Mouse (Mus musculus) lung, embryonic 15.5 days (tissue): ENCODE measurements around the gene Ckb. TPM values are rescaled to one million over a fixed set of nuclear protein-coding genes. Genes with fewer than 3 reads are reported as not detected.

Experiments used
- ATAC-seq: fragments of 200-750 bp; cut with Nextera tagmentation; 2 replicates; pipeline ENCODE4 v1.8.0; 2017; ENCODE audit warnings: moderate number of reproducible peaks, borderline replicate concordance; ENCODE audit not compliant: low FRiP score, low TSS enrichment; ENCODE audit errors: extremely low read depth
- H3K27ac ChIP-seq: fragments of 300-500 bp; sonication (generic); 2 replicates; pipeline ENCODE4 v1.5.1; 2015; ENCODE audit warnings: moderate library complexity, mild to moderate bottlenecking, inconsistent platforms
- H3K27me3 ChIP-seq: fragments of 300-500 bp; sonication (generic); 2 replicates; pipeline ENCODE4 v1.6.1; 2015; ENCODE audit warnings: inconsistent platforms
- H3K36me3 ChIP-seq: fragments of 300-500 bp; sonication (generic); 2 replicates; pipeline ENCODE4 v1.6.1; 2015; ENCODE audit warnings: inconsistent platforms
- H3K4me1 ChIP-seq: fragments of 300-500 bp; sonication (generic); 2 replicates; pipeline ENCODE4 v1.6.1; 2015; ENCODE audit warnings: inconsistent platforms
- H3K4me2 ChIP-seq: fragments of 300-500 bp; sonication (generic); 2 replicates; pipeline ENCODE4 v1.6.1; 2015; ENCODE audit warnings: inconsistent platforms, mild to moderate bottlenecking, moderate library complexity
- H3K4me3 ChIP-seq: fragments of 300-500 bp; sonication (generic); 2 replicates; pipeline ENCODE4 v1.5.1; 2015; ENCODE audit warnings: mild to moderate bottlenecking, inconsistent platforms
- H3K9ac ChIP-seq: fragments of 300-500 bp; sonication (generic); 2 replicates; pipeline ENCODE4 v1.6.1; 2015; ENCODE audit warnings: inconsistent platforms
- H3K9me3 ChIP-seq: fragments of 300-500 bp; sonication (generic); 2 replicates; pipeline ENCODE4 v1.6.1; 2016; ENCODE audit warnings: inconsistent platforms
- WGBS: fragments of 180-500 bp; shearing (Covaris S2); methylation state at CpG from one replicate; pipeline ENCODE4 v1.1.7; 2015; 5-methylcytosine and 5-hydroxymethylcytosine counted together
- polyA plus RNA-seq: library from polyadenylated mRNA; unstranded; fragments of >200 nt; fragmentation: Nextera tagmentation; extraction: Ambion mirVana; gene quantifications from 2 replicates; pipeline ENCODE4 v1.2.1, GENCODE M21; 2015

Ckb gene
- polyA plus RNA-seq, 1 experiment from 2014 or later, result 252 TPM

GRCm38 (mm10) chr12:111700920-111701458 lies 28.9 kb upstream of the Ckb start:
- no peak for ATAC-seq
- Histone ChIP-seq H3K9ac (no peak overlapping the region), H3K27ac (no peak overlapping the region), H3K4me3 (no peak overlapping the region), H3K36me3 (no peaks in the 10 kb centered on the region), H3K9me3 (no peaks in the 10 kb centered on the region), H3K4me2 (no peak overlapping the region), H3K27me3 (no peaks in the 10 kb centered on the region), H3K4me1 (peaks cover 15% of the 10 kb centered on the region)
- WGBS, result 54% methylated on average over 9 of the region's 9 CpGs

- ATAC-seq, result no peak
- Histone ChIP-seq H3K27ac (no peak overlapping the region), H3K27me3 (no peaks in the 10 kb centered on the region), H3K4me1 (peaks cover 10% of the 10 kb centered on the region), H3K4me2 (no peak overlapping the region), H3K9ac (no peak overlapping the region), H3K4me3 (no peak overlapping the region), H3K9me3 (no peaks in the 10 kb centered on the region), H3K36me3 (no peaks in the 10 kb centered on the region)
- 69% methylated on average over 4 of the region's 4 CpGs for WGBS
Observed at GRCm38 (mm10) chr12:111699542-111699941, 27.4 kb upstream of the Ckb start.

DNA sequence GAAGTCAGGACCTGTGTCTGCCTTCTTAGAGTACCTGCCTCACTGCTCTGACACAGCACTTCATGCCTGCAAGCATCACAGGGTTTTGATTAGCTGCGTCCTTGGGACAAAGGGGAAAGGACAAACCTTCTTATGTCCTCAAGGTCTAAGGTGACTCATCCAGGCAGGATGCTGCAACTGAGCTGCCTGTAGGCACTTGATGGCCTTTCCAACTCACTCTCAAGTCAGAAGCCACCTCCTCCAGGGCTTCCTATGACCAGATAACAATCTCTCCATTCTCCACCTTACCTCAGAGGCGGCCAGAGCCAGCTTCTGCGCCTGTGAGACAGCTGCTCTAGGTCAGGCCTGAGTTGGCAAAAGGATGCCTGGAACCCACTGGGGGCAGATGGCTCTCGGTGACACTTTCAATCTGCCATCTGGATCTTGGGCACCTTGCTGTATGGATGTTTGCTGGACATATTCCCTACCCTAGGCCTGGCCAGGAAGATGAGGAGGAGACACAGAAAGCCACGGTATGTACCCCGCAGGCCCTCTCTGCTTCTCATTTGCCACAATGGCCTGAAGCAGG lies 26.3 kb upstream of the Ckb start:
- Histone ChIP-seq H3K36me3 (no peaks in the 10 kb centered on the region), H3K4me2 (no peak overlapping the region), H3K27me3 (no peaks in the 10 kb centered on the region), H3K4me1 (peaks cover 20% of the 10 kb centered on the region), H3K9ac (no peak overlapping the region), H3K9me3 (no peaks in the 10 kb centered on the region), H3K27ac (no peak overlapping the region), H3K4me3 (no peak overlapping the region)
- 82% methylated on average over 6 of the region's 6 CpGs for WGBS
- ATAC-seq, result no peak

DNA sequence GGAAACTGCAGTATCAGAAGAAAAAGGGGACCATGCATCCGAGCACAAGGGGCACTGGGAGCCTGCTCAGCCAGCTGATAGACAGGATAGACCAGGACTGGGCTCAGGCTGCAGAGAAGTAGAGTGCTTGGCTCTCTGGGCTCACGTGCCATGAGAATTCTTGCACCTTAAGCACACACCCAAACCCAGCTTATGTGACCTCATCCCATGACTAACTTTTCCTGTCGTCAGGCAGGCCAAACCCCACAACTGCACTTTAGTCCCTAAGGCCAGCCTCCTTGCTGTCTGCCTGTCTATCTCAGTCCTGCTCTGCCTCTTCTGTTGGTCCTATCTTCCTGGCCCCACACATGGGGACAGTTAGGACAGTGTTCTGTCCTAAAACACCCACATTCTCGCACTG lies 25.6 kb upstream of the Ckb start:
- Histone ChIP-seq H3K4me1 (peaks cover 28% of the 10 kb centered on the region), H3K9me3 (no peaks in the 10 kb centered on the region), H3K36me3 (no peaks in the 10 kb centered on the region), H3K9ac (no peak overlapping the region), H3K4me2 (no peak overlapping the region), H3K27ac (no peak overlapping the region), H3K4me3 (no peak overlapping the region), H3K27me3 (no peaks in the 10 kb centered on the region)
- 51% methylated on average over 4 of the region's 4 CpGs for WGBS
- no peak for ATAC-seq

DNA sequence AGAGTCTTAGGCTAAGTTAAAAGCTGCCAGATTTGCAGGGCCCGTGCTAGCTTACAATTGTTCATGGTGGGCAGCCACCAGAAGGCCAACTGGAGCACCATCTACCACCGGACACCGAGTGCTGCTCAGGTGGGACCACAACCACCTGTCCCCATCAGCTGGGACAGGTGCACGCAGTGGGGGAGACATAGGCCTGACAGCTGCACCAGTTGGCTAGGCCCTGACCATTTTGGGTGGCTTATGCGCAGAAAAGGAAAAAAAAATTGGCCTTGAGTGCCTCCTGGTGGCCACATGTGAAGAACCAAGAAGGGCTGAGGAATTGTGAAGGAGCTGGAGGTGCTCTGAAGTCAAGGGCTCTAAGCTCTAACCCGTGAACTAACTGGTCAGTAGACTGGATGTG lies 24.1 kb upstream of the Ckb start:
- ATAC-seq, result no peak
- Histone ChIP-seq H3K36me3 (no peaks in the 10 kb centered on the region), H3K4me3 (no peak overlapping the region), H3K27me3 (no peaks in the 10 kb centered on the region), H3K9me3 (no peaks in the 10 kb centered on the region), H3K4me2 (no peak overlapping the region), H3K4me1 (peaks cover 41% of the 10 kb centered on the region), H3K27ac (no peak overlapping the region), H3K9ac (no peak overlapping the region)
- 28% methylated on average over 6 of the region's 6 CpGs for WGBS

DNA sequence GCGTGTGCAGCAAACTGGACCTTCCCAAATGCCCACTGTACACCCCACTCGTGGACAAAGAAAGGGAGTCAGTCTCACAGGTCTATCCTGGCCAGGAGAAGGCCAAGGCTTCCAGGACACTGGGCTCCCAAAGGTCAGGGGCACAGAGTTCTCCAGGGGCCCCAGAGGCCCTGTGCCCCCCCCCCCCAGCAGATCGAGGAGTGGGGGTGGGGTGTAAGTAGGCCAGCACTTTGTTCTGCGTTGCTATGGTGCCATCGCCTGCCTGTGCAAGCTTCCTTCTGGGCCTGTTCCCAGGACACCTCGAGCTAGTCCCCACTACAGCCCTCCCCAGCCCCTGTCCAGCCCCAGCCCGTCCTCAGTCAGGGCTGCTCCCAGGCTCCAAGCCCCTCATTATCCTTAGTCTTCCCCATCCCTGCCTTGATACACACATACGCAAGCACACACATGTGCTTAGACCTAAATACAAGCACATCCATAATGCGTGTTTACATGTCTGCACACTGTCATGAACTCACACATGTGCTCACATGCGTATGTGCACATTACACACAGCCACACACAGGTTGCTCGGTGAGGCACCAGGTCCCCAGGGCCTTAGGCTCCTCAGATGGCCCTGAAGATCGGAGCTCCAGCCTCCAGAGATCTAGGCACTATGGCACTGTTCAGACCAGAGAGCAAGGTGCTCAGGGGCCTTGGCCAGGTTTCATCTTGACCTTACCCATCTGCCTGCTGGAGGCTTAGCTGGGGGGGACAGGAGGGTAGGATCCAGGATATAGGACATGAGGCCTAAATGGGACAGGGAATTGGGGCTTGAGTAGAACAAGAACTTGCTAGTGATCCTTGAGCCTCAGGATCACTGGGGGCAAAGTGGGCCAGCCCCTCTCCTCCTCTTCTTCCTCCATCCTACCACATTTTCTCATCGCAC lies 23.0 kb upstream of the Ckb start:
- Histone ChIP-seq H3K9ac (no peak overlapping the region), H3K9me3 (no peaks in the 10 kb centered on the region), H3K4me2 (no peak overlapping the region), H3K27ac (peak overlapping the region; percentile 84), H3K4me1 (peaks cover 47% of the 10 kb centered on the region), H3K4me3 (no peak overlapping the region), H3K36me3 (no peaks in the 10 kb centered on the region), H3K27me3 (no peaks in the 10 kb centered on the region)
- WGBS, result 51% methylated on average over 13 of the region's 13 CpGs
- ATAC-seq, result peak; percentile 60

DNA sequence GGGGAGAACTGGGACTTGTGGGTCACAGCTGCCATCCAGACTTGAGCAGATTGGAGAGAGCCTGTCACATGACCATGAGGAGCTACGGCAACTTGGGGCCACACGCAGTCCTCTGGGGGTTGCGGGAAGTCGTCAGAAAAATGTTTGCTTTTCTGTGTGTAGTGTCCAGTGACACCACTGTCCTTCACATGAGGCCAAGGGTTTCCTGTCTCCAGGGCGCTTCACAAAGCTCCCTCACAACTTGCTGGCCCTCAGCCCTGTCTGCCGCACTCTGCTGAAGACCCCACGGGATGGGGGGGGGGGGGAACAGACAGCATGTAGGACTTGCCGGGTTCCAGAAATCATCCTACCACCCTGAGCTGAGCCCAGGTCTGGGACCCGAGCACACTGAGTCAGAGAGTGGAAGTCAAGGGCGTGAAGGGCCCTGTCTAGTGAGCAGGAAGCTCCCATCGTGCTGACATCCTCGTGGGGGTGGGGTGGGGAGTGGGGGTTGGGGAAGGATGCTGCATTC lies 22.2 kb upstream of the Ckb start:
- peak; percentile 43 for ATAC-seq

DNA sequence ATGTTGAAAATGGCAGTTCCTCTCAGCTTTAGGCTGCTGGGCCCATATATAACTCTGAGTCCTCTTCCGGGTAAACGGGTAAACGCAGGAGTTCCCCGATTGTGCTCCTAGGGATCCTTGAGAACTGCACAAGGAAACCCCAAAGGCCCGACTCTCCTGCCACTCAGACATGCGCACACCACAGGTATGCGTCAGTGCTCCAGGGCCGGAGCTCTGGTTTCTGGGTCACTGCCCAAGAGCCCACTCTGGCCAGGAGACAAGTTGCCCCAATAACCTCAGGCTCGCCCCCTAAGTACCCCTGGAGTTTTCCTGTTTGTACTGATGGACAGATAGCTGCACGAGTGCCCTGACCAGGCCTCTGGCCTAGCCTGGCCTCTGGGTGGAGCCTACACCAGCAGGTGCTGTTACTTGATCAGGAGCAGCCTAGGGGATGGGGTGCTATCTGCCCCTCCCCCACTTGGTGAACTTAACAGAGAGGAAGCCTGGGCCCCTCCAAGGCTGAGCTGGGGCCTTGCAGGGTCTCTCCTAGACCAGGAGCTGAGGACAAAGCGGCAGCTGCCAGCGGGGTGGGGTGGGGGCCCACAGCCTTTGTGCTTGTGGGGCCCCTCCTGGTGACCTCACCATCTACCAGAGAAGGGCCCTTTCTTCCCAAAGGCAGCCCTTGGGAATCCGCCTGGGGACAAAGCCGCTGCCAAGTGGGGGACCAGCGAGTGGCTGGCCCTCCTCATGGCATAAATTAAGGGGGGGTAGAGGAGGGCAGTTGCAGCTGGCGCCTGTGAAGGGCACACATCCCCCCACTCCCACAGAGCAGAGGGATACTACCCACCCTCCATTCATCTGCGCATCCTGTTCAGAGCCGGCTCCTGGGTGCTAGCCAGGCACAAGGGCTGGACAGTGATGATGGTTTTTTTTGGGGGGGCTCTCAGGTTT lies 21.5 kb upstream of the Ckb start:
- Histone ChIP-seq H3K27ac (peak overlapping the region; percentile 84), H3K4me2 (peak overlapping the region; percentile 19), H3K27me3 (no peaks in the 10 kb centered on the region), H3K9me3 (no peaks in the 10 kb centered on the region), H3K4me3 (no peak overlapping the region), H3K36me3 (no peaks in the 10 kb centered on the region), H3K4me1 (peaks cover 47% of the 10 kb centered on the region), H3K9ac (no peak overlapping the region)
- ATAC-seq, result peak; percentile 31; the same call in 1 of the 2 replicates
- 44% methylated on average over 18 of the region's 18 CpGs for WGBS

More for the DNA sequence above, 22.2 kb upstream of the Ckb start:
- Histone ChIP-seq H3K9ac (no peak overlapping the region), H3K36me3 (no peaks in the 10 kb centered on the region), H3K27ac (peak overlapping the region; percentile 84), H3K27me3 (no peaks in the 10 kb centered on the region), H3K4me1 (peaks cover 47% of the 10 kb centered on the region), H3K4me2 (peak overlapping the region; percentile 19), H3K9me3 (no peaks in the 10 kb centered on the region), H3K4me3 (no peak overlapping the region)
- WGBS, result 6% methylated on average over 12 of the region's 12 CpGs

DNA sequence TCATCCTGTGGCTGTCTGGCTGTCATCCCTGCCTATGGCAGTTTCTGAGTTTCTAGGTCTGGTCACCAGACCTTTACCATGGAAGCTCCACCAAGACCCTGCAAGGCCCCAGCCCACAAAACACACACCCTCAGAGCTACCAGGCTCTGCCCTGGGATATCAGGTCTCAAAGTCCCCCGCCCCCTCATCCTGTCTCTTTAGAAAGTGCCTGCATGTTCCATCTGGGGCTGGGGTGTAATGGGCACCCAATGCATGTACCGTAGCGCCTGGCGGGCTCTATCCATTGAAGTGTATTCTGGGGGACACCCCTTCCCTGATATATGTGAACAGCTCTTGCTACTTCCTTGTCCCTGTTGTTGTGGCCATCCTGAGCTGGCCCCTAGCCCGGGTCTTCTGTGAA lies 20.8 kb upstream of the Ckb start:
- 89% methylated on average over 5 of the region's 5 CpGs for WGBS
- no peak overlapping the region for H3K4me3 ChIP-seq
- H3K36me3 ChIP-seq, result no peaks in the 10 kb centered on the region
- H3K27me3 ChIP-seq, result no peaks in the 10 kb centered on the region
- no peaks in the 10 kb centered on the region for H3K9me3 ChIP-seq
- no peak overlapping the region for H3K4me2 ChIP-seq
- H3K4me1 ChIP-seq, result peaks cover 53% of the 10 kb centered on the region
- no peak for ATAC-seq
- H3K27ac ChIP-seq, result peak overlapping the region; percentile 84; the same call in 1 of the 2 replicates
- no peak overlapping the region for H3K9ac ChIP-seq

- no peaks in the 10 kb centered on the region for H3K27me3 ChIP-seq
- 13% methylated on average over 5 of the region's 5 CpGs for WGBS
- H3K36me3 ChIP-seq, result no peaks in the 10 kb centered on the region
- ATAC-seq, result no peak
- no peak overlapping the region for H3K4me2 ChIP-seq
- H3K4me3 ChIP-seq, result no peak overlapping the region
- H3K27ac ChIP-seq, result peak overlapping the region; percentile 34
- H3K9ac ChIP-seq, result no peak overlapping the region
- H3K9me3 ChIP-seq, result no peaks in the 10 kb centered on the region
- H3K4me1 ChIP-seq, result peaks cover 67% of the 10 kb centered on the region
Observed at GRCm38 (mm10) chr12:111691346-111691872, 19.3 kb upstream of the Ckb start.

GRCm38 (mm10) chr12:111689426-111689825 lies 17.3 kb upstream of the Ckb start:
- H3K4me1 ChIP-seq, result peaks cover 56% of the 10 kb centered on the region

More at GRCm38 (mm10) chr12:111689426-111689825, 17.3 kb upstream of the Ckb start:
- Histone ChIP-seq H3K27me3 (no peaks in the 10 kb centered on the region), H3K27ac (no peak overlapping the region), H3K9me3 (no peaks in the 10 kb centered on the region), H3K4me3 (no peak overlapping the region), H3K4me2 (no peak overlapping the region), H3K36me3 (no peaks in the 10 kb centered on the region), H3K9ac (no peak overlapping the region)
- ATAC-seq, result no peak
- 54% methylated on average over 11 of the region's 11 CpGs for WGBS
